Mouse (Mus musculus): ENCODE results near the gene Manbal.
"Not testable (repeated sequence)": the region's sequence is repeated elsewhere in the genome, so short reads cannot be mapped to it uniquely, and the experiment has no call there.

Gene Manbal

DNA sequence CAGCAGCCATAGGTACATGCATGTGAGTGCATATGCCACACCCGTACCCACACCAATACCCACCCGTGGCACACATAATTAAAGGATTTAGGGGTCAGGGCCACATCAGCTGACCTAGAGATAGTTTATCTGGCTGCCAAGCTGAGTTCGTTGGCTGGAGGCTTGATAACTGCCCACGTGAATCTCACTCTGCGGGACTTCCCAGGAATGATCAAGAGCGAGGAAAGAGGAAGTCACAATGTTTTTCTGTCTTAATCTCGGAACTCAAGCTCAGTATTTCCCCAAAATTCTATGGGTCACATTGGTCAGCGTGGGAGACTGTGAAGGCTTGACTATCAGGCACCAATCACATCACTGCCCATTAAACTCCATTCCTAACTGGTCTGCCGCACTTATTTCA is 632 bp upstream of the Manbal start:
- DNase-seq (ENCODE audit: low spot score in 2 of 2) = no peak

DNA sequence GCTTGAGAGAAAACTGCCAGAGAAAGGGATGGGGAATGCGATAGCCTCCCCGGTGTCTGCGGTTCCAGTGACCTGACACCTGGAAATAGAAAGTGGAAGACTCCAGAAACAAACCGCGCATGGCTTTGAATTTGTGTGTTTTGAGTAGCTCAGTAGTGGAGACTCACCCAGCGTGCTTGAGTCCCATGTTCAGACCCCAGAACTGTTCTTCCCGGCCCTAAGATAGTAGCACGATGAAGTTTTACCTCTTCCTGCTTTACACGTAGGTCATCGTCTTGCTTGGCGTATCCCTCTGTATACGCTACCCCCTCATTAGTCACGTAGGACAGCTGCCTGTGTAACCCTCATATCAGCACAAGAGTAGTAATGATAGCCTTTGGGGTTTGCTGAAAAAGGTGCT is 597 bp downstream of the Manbal start:
- DNase-seq (ENCODE audit: low spot score in 2 of 2) = no peak

DNA sequence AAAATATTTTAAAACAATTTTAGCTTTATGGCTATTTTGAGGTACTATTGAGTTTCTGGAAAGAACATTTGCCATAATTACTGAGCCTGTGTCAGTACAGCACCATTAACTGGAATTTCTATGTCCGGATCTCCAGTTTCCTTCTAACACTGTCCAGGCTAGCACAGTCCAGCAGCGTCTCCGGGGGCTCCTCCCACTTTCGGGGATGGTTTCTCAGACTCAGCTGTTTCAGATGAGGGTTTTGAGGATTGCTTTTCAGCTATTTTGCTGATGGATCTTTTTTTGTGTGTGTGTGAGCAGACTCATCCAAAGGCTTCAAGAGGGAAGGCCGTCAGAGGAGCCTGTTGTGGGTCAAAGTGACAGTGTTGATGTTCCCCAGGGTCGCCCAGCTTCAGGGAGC is 4.3 kb downstream of the Manbal start:
- DNase-seq (ENCODE audit: low spot score in 2 of 2) = no peak

DNA sequence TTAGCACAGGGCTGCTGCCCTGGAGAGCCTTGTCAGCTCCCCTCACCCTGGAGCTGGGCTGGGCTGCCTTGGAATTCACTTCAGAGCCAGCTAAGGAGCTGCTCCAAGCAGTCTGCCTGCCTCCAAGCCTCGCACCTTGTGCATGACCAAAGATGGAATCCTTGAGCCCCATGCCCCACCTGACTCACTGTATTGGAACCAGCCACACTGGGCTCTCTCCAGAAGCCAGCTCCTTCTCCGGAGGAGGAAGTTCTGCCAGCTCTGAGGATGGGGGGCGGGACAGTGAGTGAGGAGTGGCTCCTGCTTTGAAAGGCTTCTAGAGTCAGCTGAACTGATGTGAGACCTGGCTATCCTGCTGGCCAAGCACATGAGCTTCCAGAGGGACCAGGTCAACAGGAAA is 6.3 kb downstream of the Manbal start:
- DNase-seq (ENCODE audit: low spot score in 2 of 2) = no peak

DNA sequence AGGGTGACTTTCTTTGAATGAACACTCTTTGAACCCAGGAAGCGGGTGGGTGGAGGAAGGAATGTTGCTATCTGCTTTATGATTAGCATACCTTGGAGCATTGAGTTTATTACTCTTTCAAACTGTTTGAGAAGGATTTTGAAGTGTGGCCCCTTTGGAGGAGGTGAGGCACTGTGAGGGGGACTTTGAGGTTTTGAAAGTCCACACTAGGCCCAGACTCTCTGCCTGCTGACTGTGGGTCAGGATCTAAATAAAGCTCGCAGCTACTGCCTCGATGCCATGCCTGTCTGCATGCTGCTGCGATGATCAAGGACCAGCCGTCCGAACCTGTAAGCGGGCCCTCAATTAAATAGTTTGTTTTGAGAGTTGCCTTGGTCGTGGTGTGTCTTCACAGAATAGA is 7.7 kb downstream of the Manbal start:
- DNase-seq (ENCODE audit: low spot score in 2 of 2) = no peak

DNA sequence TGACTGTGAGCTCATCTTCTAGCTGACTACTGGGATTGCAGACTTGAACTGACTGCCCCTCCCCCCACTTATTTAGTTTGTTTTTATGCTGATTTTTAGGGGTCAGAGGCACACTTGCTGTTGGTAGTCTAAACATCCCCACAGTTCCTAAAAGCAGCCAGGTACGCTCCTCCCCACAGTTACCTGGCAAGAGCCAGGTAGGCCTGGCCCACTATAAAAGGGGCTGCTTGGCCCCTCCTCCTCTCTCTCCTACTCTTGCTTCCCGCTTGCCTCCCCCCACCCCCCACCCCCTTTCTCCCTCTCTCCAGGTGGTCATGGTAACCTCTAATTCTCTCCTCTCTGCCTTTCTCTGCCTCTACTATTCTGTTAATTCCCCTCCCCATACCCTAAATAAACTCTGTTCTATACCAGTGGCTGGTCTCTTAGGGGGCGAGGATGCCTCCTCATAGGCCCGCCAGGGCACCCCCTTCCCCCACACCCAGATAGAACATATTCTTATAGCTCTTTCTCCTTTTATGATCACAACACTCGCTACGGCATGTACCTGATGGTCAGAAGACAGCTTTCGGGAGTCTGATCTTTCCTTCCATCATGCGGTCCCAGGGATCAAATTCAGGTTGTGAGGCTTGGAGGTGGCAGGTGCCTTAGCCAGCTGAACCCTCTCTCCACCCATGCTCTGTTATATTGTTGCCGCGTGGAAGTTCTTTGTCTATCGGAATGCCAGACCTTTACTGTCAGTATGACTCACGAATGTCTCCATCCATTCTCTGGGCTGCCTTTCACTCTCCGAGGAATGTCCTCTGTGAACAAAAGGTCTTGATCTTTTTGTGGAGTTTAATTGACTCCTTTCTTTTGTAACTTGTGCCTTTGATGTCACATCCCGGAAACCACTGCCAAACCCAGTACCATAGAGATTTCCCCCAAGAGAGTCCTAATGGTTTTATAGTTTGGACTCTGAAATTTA is 8.7 kb downstream of the Manbal start:
- no peak for DNase-seq (ENCODE audit: low spot score in 2 of 2)

DNA sequence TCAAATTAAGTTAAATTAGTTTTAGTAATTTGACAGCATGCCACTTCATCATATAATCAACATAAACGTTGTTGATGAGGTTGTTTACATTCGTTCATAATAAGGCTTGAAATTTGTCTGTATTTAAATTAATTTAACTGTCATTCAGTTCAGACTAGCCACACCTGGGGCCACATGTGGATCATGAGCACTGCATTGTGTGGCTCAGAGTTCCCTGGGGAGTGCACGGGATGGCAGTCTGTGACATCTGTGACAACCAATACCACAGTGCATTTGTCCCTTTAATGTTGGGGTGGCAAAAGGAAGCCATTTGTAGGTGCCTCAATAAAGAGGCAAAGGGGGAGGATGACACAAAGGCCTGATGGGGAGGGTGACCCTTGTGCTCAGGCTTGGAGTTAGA is 9.6 kb downstream of the Manbal start:
- no peak for DNase-seq (ENCODE audit: low spot score in 2 of 2)

DNA sequence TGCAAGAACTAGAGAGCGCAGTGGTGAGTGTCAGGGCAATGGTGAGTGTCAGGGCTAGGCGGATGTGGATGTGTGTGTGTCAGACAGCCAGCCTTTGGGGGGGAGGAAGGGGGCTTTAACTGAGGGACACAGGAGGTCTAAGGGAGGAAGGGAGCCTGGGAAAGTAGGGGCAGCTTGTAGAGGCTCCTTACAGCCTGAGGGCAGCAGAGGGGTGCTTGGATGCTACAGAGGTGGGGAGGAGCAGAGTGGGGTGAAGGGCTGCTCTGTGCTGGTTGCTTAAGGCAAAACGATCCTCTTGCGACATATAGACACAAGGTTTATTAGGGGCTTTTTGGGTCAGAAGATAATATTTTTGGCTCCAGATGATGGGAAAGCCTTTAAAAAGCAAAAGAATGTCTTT is 17.4 kb downstream of the Manbal start:
- DNase-seq (ENCODE audit: low spot score in 2 of 2) = no peak

DNA sequence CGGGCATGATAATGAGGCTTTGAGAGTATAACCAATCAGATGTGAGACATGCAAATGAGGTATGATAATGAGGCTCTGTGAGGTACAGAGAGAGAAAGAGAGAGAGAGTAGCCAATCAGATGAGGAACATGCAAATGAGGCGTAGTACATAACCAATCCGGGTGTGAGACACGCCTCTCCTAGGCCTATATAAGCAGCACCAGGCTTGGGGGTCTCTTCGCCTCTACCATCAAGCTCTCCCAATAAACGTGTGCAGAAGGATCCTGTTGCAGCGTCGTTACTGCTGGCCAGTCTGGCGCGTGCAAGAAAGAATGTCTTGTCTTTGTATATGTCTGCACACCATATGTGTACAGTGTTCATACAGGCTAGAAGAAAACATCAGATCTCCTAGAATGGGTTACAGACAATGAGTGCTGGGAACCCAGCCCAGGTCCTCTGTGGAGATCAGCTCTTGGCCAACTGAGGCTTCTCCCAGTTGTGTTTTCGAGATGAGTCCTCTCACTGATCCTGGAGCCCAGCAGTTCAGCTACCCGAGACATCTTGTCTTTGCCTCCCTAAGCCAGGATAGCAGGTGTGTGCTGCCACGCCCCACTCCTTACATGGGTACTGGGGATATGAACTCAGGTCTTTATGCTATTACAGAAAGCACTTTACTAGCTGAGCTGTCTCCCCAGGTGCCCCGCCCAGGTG is 21.7 kb downstream of the Manbal start:
- not testable (repeated sequence) for DNase-seq (ENCODE audit: low spot score in 2 of 2)

DNA sequence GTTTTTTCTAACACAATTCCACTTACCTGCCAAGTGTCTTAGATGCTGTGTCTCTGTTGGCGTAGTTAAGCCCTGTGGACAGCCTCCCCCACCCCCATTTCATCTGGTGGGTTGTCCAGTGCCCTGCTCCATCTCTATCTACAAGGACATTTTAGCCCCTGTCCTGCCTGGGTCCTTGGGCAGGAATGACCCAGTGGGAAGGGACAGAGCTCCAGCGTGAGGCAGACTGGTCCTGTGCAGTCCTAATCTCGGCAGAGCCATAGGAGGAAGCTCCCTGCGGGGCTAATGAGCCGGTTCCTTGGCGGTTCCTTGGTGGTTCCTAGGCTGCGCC is 22.2 kb downstream of the Manbal start:
- no peak for DNase-seq (ENCODE audit: low spot score in 2 of 2)

DNA sequence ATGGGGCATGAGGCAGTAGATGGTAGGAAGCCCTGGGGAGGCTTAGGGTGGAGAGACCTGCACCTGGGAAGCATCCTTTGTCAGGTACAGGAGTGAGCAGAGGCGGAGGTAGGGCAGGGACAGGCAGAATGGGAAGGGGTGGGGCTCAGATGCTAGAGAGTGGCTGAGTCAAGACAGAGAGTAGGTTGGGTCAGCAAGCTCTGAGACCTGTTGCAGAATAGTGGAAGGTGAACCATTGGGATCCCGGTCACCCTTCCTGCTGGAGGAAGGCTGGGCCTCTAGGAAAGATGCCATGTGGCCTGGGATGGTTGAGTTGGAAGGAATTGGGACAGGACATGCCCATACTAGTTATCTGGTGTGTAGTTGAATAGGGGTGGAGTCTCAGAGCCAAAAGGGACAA is 24.9 kb downstream of the Manbal start:
- no peak for DNase-seq (ENCODE audit: low spot score in 2 of 2)

DNA sequence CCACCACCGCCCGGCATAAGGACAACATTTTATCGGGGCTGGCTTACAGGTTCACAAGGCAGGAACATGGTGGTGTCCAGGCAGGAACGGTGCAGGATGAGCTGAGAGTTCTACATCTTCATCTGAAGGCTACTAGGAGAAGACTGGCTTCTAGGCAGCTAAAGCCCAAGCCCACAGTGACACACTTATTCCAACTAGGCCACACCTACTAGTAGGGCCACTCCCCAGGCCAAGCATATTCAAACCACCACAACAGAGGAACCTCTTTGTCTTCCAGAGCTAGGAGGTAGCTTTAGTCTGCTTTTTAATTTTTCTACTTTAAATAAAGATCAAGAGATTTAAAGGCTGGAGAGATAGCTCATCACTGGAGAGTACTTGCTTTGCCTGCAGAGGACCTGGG is 26.2 kb downstream of the Manbal start:
- no peak for DNase-seq (ENCODE audit: low spot score in 2 of 2)

DNA sequence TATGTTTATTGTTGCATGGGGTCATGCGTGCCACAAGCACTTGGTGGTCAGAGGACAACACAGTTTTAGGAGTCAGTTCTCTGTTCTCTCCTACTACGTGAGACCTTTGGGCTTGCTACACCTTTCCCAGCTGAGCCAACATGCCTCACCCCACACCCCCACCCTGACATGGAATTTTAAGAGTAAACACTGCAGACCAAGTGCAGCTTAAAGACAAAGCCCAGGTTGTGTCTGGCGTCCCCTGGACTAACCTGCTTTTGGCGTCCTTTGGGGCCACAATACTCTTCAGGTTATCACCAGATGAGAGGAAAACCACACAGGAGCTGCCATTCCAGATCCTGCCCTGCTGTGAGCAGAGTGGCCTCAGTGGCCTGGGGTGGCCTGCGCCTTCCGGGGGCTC is 27.5 kb downstream of the Manbal start:
- no peak for DNase-seq (ENCODE audit: low spot score in 2 of 2)

DNA sequence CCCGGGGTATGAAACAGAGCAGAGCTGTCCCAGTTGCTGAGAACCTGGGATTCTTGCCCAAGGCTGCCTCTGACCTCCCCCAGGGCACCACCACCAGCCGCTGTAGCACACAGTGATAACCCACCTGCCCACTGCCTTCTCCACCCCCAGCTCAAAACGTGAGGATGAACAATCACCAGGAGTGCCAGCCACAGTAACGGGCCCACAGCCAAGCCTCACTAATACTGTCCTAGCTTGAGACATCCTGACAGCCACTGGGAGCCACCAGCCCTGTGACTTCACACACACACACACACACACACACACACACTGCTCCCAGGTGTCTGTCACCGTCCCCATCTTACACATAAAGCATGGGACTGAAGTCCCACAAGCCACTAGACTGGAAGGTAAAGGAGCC is 28.0 kb downstream of the Manbal start:
- DNase-seq (ENCODE audit: low spot score in 2 of 2) = no peak

DNA sequence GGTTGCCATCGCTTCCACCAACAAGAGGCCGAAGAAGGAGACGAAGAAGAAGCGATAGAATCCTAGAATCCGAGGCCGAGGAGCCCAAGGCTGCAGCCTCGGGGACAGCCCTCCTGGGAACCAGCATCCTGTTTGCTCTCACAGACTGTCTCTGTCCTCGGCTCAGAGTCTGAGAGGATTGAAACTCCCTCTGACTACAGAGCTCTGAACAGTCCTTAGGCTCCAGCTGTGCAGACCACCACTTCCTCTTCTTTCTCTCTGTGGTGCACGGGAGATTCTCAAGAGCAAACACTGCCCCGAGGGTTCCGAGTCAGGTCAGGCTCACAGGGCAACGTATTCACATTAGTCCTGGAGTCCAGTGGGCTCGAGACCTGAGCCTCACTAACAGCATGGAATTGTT is 28.6 kb downstream of the Manbal start:
- DNase-seq (ENCODE audit: low spot score in 2 of 2) = no peak

DNA sequence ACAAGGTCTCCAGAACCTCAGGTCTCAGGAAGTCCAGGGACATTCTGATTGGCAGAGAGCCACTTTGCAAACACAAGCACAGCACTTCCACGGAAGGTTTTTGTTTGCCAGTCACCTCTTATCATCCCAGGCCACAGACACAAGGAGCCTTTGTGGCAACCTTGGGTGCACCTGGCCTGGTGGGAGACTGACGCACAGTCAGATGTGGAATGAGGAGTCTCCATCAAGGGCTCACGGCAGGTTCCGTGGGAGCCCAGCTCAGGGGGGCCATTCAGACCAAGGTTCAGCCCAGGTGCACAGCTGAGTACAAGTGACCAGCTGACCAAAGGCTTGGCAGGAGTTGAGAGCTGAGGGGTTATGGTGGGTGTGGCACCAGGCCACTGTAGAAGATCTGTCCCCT is 30.0 kb downstream of the Manbal start:
- DNase-seq (ENCODE audit: low spot score in 2 of 2) = no peak

DNA sequence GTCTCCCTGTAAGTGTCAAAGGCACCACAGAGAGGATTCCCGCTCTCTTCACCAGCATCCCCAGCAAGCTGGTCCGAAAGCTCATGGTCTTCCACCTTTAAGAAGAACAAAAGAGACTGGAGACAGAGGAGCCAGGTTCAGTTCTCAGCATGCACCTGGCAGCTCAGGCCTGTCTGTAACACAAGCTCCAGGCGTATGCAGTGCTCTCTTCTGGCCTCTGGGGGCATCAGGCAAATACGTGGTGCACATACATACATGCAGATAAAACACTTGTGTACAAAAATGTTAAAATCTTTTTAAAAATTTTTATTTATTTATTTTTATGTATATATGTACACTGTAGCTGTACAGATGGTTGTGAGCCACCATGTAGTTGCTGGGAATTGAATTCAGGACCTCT is 31.1 kb downstream of the Manbal start:
- DNase-seq (ENCODE audit: low spot score in 2 of 2) = no peak

DNA sequence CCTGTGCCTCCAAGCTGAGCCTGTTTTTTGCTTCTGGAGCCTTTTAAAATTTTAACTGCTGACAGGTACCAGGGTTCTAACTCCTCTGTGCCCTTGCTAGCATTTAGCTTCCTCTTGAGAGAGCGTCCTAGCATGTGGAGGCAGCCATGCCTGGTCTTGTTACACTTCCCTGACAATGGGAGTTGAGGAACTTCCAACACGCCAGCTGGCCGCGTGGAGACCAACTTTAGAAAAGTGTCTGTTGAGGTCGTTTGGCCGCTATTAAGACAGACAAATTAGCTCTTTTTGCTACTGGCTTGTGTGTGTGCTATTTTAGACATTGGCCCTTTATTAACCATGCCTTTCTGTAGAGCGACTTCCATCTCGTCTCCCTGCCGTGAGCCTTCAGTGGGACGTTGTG is 32.4 kb downstream of the Manbal start:
- no peak for DNase-seq (ENCODE audit: low spot score in 2 of 2)

DNA sequence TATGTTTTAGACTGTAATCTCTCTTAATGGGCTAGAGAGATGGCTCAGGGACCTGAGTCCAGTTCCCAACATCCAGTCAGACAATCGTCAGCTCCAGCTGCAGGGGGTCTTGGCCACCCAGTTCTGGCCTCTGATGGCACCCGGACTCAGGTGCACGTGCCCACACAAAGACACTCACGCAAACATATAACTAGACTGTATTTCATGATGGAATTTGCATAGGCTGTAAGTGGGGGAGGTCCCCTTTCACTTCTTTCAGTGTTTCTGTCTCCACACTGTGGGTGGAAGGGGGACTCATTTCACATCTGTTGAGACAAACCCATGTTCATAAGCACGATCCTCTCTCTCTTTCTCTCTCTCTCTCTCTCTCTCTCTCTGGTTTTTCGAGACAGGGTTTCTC is 33.1 kb downstream of the Manbal start:
- DNase-seq (ENCODE audit: low spot score in 2 of 2) = no peak

DNA sequence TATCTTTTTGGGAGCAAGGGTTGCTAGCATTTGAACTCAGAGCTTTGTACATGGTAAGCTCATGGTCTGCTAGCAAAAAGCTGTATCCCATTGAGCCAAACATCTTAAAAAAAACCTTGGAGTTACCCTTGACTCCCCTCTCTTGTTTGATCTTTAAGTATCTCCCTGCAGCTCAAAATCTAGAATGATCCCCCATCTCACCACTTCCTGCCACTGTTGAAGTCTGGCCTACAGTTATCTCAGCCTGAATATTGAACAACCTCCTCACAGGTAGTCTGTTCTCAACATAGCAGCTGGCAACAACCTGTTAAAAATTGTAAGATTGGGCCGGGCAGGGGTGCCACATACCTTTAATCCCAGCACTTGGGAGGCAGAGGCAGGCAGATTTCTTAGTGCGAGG is 33.9 kb downstream of the Manbal start:
- DNase-seq (ENCODE audit: low spot score in 2 of 2) = no peak

DNA sequence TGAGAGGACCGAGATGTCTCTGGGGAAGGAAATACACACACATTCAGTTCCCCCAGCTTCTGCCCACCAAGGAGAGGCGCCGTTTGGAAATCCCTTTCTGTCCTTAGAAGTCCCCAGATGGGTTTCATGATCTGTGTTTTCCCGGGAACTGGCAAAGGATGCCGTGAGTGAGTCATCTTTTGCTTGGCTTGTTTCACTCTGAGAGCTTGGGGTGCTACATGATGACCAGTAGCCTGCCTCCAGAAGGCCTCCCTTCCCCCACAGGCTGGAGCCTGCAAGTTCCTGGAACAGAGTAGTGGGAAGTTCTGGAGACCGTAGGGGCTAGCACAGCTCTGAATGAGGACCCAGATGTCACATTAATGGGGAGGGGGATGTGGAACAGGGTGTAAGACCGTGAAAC is 40.2 kb downstream of the Manbal start:
- no peak for DNase-seq (ENCODE audit: low spot score in 2 of 2)

DNA sequence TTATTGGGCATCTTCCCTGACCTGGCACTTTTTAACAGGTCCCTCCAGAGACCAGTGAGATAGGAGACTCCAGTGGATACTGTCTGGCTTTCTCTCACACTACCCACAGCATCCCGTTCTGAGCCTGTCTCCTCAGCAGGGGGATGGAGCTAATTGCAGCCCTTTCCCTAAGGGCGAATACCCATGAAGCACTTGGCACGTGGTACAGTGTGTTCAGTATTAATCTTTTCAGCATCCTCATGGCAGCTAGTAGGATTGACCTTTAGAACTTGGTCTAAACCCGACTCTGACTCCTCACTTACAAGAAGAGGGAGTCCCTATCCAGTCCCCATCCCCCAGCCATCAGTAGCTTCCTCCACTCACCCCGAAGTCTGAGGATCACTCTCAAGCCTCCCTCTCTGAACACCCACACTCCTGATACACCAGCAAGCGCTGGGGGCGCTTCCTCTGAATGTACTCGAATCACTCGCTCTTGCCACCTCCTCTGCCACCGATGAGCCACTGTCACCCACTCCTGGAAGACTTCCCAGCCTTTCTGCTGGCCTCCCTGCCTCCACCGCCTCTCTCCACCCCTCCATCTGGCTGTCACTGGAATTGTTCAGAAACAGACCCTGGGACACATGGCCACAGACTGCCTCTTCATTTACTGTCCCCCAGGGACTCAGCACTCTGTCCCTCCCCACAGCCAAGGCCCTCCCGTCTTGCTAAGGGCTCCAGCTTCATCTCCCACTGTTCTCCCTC is 42.6 kb downstream of the Manbal start:
- no peak for DNase-seq (ENCODE audit: low spot score in 2 of 2)
